Mouse (Mus musculus) urinary bladder, postnatal 10 days (tissue): ENCODE measurements at regions not wholly inside any gene's neighbourhood (a gene's known extent, or its start where the extent isn't known, plus 50 kb on each side); places are given as distances from the start of the nearest gene placed in this dataset.
A peak's percentile ranks its signal among the peaks of the same experiment; 100 is the strongest.

ENCODE experiments used
- DNase-seq: peaks from one replicate; pipeline ENCODE4 v3.0.0; 2022; ENCODE audit warnings: low spot score

GRCm38 (mm10) chr6:100176914-100177560 lies 110.2 kb downstream of the Rybp start:
- no peak for DNase-seq

- no peak for DNase-seq
These were observed 116.5 kb downstream of the Rybp start for GRCm38 (mm10) chr6:100170711-100171348.

DNA sequence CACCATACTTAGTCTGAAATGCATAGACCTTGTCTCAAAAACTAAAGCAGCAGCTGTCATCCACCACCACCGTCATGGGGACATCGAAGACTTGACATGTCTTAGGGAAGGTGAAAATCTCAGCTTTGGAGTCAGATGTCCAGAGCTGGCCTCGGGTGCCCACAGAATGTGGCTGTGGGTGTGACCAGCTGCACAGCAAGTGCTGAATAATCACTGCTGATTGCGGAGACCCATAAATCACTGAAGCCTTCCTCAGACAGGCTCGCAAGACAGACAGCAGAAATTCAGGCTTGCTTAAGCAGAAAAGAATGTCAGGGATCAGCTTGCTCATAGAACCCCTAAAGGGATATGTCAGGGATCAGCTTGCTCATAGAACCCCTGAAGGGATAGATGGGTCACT lies 120.0 kb downstream of the Rybp start:
- DNase-seq, result no peak

DNA sequence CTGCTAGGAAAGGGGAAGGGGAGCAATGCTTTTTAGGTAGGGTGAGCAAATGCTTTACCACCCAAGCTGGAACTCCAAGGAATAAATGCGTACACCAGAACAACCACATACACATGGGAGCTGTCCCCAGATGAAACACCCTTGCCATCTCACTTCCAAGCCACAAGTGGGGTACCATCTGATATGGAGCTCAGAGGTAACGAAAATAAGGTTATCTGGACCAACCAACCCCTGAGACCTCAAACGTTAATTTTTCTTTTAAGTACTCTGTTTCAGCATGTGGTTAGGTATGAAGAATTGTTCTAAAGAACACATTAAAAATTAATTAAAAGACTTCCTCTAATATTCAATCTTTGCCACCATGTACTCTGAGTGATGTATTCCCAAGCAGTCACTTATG lies 121.5 kb downstream of the Rybp start:
- DNase-seq, result no peak

DNA sequence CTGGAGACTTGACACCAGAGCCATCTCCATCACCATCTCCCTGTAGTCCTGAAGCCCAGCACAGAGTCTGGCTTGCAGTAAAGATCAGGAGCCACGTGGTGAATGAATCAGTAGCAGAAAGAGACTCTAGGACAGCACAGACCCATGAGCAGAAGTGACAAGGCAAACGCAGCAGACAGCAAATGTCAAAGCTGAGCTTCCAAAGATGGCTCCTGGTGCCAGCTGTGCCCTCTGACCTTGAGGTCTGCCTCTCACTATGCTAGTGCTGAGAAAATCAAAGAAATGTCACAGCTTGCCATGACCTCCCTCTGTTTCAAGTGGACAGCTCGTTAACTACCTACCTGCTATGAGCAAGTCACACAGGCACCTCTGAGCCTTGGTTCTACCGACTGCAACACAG lies 123.1 kb downstream of the Rybp start:
- no peak for DNase-seq

DNA sequence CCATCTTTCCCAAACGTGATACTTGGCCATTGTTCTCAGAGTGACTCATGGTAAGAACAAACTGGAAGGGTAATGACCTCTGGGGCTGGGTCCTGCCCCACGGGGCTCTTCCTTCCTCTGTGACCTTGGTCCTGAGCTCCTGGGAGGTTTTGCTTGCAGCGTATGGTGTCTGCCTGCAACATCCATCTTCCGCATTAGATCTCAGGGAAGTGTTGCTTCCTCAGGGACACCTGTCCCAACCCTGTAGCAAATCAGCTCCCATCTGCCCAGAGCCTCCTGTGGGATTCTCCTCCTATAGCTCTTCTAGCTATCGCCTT lies 123.5 kb downstream of the Rybp start:
- no peak for DNase-seq

DNA sequence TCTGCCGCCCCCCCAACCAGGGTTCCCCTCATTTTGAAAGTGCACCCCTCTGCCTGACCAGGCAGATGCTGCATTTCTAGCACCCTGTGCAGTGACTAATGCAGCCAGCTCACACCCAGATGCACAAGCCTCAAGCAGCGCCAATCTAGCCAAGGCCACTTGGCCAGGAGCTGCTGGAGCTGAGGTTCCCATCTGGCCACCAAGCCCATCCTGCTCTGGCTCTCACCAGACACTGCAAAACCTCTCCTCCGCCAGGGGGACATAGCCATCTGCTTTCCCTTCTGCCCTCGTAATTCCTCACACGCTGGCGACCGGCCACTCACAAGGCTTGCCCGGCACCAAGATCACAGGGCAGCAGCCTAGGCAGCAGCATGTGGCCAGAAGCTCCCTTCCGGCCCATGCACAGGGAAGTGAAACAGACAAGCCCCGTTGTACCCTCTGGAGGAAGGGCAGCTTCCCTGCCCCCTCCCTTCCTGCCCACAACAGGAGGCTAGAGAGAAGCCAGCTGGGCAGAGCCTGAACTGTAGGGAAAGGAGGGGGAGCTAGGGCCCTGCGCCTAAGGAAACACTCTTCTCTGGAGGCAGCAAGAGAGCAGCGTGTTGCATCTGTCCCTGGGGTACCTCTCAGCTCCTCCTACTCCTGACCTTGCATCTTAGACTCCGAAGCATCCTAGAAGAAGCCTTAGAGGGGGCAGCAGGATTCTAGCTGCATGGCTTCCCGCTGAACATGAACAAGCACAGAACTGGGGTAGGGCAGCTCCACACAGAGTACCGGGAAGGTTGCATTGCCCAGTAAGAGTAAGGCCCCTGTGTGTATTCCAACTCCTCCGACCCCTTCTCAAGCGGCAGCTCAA lies 124.1 kb downstream of the Rybp start:
- DNase-seq, result peak; percentile 34

GRCm38 (mm10) chr6:100160670-100161069 lies 126.6 kb downstream of the Rybp start:
- no peak for DNase-seq

DNA sequence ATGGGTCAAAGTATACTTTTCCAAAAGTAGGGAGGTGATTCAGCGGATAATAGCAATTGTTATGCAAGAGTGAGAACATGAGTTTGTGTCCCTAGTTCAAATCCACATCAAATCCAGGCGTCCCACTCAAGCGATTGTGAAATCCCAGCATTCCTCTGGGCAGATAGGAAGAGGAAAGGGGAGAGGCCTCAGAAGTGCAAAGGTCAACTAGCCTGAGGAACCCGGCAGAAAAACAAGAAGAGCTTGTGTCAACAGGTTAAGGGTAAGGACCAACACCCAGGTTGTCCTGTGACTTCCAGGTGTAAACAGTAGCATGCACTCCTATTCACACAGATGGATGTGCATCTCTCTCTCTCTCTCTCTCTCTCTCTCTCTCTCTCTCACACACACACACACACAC lies 127.5 kb downstream of the Rybp start:
- DNase-seq, result no peak

DNA sequence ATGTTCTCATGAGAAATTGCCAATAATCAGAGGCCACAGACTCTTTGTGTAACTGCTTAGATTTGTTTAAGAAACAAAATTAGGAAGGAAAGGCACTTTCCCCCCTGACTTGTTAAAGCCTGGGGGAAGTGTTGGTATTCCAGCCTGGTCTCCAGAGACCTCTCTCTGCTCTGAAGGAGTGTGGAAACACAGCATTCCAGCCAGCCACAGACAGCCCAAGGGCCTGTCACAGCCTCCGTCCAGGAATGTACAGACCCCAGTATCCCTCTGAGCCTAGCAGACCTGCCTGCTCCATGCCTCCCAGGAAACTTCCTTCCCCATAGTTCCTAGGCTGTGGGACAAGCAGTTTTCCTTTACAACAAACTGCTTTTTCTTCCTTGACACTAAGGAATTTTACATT lies 128.0 kb downstream of the Rybp start:
- DNase-seq, result no peak

DNA sequence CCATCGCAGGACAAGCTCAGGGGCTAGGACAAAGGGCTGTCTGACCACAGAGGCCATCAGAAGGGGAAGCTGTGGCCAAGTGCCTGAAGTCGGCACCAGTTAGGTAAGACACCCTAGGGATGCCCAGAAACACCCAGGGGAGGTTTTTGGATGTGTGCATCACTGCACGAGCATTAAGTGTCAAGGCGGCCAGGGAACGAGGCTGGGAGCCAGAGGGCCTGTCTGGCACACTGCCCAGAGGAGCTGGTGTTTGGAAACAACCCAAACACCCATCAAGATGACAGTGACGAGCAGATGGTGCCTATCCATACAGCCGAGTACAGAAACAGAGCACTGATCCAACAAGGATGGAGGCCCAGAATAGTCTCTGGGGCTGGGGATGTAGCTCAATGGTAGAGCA lies 130.0 kb downstream of the Rybp start:
- no peak for DNase-seq

DNA sequence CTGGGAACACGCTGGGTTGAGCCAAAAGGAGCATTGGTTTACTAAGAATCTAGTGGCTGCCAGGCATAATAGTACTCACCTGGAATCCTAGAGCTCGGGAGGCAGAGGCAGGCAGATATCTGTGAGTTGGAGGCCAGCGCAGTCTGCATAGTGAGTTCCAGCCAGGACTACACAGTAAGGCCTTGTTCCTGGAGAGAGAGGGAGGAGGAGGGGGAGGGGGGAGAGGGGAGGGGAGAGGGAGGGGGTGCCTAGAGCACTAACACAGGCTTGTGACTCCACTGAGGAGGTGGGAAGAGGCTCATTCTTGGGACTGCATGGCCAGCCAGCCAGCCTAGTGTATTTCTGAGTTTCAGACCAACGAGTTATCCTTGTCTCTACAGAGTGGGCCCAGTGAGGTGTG lies 131.1 kb downstream of the Rybp start:
- no peak for DNase-seq

GRCm38 (mm10) chr6:100155676-100156075 lies 131.6 kb downstream of the Rybp start:
- DNase-seq, result no peak

- no peak for DNase-seq
These were observed 135.8 kb downstream of the Rybp start for GRCm38 (mm10) chr6:100151447-100151846.

DNA sequence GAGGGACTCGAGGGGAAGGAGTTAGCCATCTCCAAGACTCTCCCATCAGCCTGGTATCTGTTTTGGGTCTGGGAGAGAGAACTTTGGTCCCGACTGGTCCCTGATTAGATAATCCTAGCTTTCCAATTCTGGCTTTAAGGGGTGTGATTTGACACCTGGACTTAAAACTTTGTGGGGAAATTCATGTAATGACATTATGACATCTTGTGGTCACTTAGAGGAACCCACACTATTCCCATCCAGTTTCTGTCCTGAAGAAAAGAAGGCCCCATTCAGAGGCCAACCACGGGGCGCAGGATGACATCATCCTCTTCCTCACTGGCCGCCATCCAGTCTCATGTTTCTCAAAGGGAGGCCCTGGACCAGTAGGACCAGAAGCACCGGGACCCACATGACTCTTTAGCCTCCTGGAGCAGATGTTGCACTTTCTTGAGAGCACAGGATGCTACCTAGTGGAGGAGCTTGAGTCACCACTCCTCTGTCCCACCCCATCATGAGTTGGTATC lies 136.5 kb downstream of the Rybp start:
- no peak for DNase-seq

DNA sequence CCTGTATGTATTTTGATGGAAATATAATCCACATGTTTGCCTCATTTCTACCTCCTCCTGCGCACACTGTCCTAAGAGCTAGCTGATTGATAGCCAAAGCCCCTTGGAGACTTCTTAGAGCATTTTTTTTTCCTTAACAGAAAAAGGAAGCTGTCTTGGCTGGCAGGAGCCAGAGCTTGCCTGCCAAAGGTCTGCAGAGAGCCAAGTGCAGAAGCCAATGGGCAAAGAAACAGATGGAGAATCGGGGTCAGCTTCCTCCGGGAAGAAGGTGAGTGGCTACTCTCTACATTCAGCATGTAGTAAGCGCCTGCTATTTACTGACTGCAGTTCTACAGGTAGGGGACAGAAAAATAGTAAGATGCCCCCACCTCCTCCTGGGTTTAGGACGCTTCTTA lies 137.8 kb downstream of the Rybp start:
- no peak for DNase-seq

DNA sequence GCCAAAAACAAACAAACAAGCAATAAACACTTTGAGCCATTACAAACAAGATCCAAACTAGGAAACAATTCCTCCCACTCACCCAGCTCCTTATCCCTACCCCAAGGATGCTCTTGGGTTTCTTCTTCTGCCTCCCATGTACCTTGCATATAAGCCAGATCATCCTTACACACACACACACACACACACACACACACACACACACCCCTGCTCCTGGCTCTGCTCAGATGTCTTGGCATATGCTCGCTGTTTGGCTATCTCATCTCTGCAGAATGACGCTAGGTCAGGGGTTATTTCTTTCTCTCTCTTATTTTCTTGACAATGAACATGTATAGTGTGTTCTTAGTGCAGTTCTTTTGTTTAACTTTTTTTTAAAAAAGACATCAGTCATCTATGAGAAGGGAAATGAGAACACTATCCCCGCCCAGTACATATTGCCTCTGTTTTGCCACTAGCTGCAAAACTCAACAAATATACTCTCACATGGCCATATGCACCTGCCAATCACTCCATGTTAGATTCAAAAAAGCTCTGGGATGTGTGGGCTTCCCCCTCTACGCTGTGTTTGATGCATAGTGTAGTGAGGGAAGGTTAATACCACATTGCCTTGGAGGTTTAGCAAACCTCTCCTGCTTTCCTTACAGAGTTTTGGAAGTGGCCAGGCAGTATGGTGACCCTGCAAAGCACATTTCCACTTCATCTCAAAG lies 138.4 kb downstream of the Rybp start:
- DNase-seq, result no peak

- DNase-seq, result no peak
These were observed 140.8 kb downstream of the Rybp start for GRCm38 (mm10) chr6:100146360-100146935.

DNA sequence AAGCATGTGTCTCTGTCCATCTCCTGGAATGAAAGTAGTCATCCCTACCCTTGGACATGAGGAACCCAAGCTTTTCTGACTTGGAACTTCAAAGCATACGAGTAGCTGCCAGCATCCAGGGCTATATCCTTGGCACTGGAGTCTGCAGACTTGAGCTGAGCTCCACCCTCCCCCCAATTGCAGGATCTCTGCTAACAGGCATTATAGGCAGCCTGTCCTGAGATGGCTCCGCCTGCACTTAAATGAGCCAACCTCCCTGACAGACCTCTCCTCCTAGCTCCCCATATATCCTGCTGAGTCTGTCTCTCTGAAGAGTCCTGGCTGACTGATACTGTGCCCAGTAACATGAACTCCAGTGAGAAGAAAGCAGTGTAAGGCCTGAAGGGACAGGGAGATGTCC lies 141.4 kb downstream of the Rybp start:
- DNase-seq, result no peak

GRCm38 (mm10) chr6:100144544-100145287 lies 142.6 kb downstream of the Rybp start:
- no peak for DNase-seq

DNA sequence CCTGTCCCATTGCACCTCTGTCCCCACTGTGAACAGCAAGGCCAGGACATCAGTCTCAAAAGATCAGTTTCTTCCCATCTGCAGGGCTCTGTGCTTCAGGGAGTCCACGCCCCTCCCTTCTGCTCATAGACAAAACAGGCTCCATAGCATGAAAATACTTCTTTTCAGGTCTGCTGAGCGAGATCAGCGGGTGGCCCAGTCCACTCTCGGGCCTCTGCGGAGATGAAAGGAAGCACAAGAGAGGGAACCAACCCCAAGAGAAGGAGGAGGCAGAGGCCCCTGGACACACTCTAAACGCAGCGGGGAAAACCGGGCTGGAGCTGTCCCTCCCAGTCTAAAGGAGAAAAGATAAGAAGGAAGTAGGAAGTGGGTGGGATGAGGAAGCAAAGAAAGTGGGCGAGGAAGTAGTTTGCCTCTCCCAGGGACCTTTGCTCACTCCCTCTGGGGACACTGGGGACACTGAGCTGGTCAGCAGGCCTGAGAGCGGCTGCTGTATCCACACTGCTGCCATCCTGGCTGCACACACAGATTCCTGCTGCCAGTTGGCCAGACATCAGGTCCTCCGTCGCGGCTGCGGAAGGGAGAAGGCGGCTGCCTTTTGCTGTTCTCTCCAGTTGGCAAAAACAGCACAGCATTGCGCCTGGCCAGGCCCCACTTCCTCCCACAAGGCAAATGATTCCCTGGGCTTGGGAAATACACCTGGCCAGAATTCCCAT lies 143.5 kb downstream of the Rybp start:
- peak; percentile 19 for DNase-seq
